Mouse (Mus musculus) T-cell, adult 66 days (primary cell): Measurements from ENCODE around the gene Tmbim1. TPM values are rescaled to one million over a fixed set of nuclear protein-coding genes. Genes with fewer than 3 reads are reported as not detected.

Experiments used
- total RNA-seq, 2 experiments: library from RNA; stranded (reverse); gene quantifications; 3 replicates in 1 of 2; 4 replicates in 1 of 2; pipeline ENCODE4 v1.2.4; 2023

Gene Tmbim1
- total RNA-seq, result 1 to 10 TPM; 1.6 to 1.9 TPM

DNA sequence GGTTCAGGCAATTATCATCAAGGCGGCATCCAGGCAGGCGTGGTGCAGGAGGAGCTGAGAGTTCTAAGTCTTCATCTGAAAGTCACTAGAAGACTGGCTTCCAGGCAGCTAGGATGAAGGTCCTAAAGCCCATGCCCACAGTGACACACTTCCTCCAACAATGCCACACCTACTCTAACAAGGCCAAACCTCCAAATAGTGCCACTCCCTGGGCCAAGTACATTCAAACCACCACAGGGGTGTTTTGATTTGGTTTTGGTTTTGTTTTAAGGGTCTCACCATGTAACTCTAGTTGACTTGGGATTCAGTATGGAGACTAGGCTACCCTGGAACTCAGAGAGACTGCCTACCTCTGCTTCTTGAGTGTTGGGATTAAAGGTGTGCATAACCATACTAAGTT is at the start of gene Tmbim1:
Gene Tmbim1, minus strand, starts transcription at position 101 of the 400 bp plus-strand sequence.

DNA sequence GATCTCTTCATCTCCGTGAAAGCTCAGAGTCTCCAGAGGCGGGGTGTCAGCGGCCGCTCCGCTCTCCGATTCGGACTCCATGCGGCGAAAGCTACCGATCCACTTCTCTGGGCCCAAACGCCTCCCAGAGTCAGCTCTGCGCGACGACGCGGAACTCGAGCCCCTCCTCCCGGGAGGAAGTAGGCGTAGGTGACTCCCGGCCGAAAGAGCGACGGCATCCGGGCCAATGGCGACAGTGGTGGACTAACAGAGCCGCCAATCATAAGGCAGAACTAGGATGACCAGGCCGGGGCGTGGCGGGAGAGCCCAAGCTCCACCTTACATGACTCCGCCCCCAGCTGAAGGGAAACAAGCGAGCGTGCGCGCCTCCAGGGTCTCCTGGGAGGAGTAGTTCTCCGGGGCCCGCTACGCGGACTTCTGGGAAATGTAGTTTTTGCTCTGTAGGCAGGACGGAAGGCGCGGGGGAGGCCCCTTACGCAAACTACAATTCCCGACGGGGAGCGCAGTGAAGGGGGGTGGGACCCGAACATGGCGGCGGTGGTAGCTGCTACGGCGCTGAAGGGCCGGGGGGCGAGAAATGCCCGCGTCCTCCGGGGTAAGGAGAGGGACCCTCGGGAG is 20.8 kb downstream of the Tmbim1 start, which contains the start of the genes Aamp and Pnkd:
Gene Aamp, minus strand, starts transcription at position 196 of the 618 bp plus-strand sequence.
Gene Pnkd, plus strand, starts transcription at position 388 of the 618 bp plus-strand sequence.

DNA sequence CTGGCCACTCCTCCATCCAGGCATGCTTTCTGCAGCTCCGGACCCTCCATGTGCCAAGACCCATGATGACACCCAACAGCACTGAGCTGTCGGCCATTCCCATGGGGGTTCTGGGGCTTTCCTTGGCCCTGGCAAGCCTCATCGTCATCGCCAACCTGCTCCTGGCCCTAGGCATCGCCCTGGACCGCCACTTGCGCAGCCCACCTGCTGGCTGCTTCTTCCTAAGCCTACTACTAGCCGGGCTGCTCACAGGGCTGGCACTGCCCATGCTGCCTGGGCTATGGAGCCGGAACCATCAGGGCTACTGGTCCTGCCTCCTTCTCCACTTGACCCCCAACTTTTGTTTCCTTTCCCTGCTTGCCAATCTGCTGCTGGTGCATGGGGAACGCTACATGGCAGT is 26.9 kb downstream of the Tmbim1 start, which contains the start of gene Gpbar1:
Gene Gpbar1, plus strand, starts transcription at position 13 of the 400 bp plus-strand sequence.

Other genes starting within 250 kb of the Tmbim1 start
- gene Tns1, start 181.2 kb downstream of the Tmbim1 start, total RNA-seq, result 10 to 100 TPM; 27.3 to 32.6 TPM
- gene Rufy4, start 180.1 kb downstream of the Tmbim1 start, total RNA-seq, result under 1 TPM in 1 of 2 experiments, not detected in 1; 0.79 TPM
- under 1 TPM; 0.71 to 0.79 TPM for gene Cxcr2, start 151.6 kb downstream of the Tmbim1 start, total RNA-seq
- gene Cxcr1, start 111.0 kb downstream of the Tmbim1 start, total RNA-seq, result under 1 TPM in 1 of 2 experiments, not detected in 1; 0.50 TPM
- 100 to 1,000 TPM; 393 to 398 TPM for gene Arpc2, start 69.5 kb downstream of the Tmbim1 start, total RNA-seq
- 1 to 10 TPM; 1.2 to 1.8 TPM for gene Gpbar1, start 27.1 kb downstream of the Tmbim1 start, total RNA-seq
- gene Aamp, start 20.9 kb downstream of the Tmbim1 start, total RNA-seq, result 100 to 1,000 TPM; 150 to 151 TPM
- gene Pnkd, start 20.7 kb downstream of the Tmbim1 start, total RNA-seq, result 10 to 100 TPM; 31.4 to 31.8 TPM
- not detected for gene Catip, start 56.5 kb upstream of the Tmbim1 start, total RNA-seq
- 1 to 10 TPM; 1.7 to 3.5 TPM for gene Slc11a1, start 69.6 kb upstream of the Tmbim1 start, total RNA-seq
- gene Ctdsp1, start 85.9 kb upstream of the Tmbim1 start, total RNA-seq, result 100 to 1,000 TPM; 120 to 129 TPM
- gene Vil1, start 103.8 kb upstream of the Tmbim1 start, total RNA-seq, result 1 to 10 TPM in 1 of 2 experiments, under 1 TPM in 1; 0.96 to 3.3 TPM
- 10 to 100 TPM; 30.6 to 32.4 TPM for gene Cnot9, start 200.4 kb upstream of the Tmbim1 start, total RNA-seq
- under 1 TPM; 0.62 to 0.84 TPM for gene Plcd4, start 237.3 kb upstream of the Tmbim1 start, total RNA-seq
- 10 to 100 TPM; 25.0 to 27.9 TPM for gene Usp37, start 238.7 kb upstream of the Tmbim1 start, total RNA-seq